Mouse (Mus musculus) gonadal fat pad, adult 2 months (tissue): ENCODE measurements around the gene Tbk1. TPM values are rescaled to one million over a fixed set of nuclear protein-coding genes. Genes with fewer than 3 reads are reported as not detected.

Experiments used
- DNase-seq: peaks from one replicate; pipeline ENCODE4 v3.0.0-alpha.2; 2012; ENCODE audit warnings: low read depth
- polyA plus RNA-seq: library from polyadenylated mRNA; depleted of rRNA; stranded (reverse); fragments of >200 nt; gene quantifications from 2 replicates; pipeline ENCODE4 v1.2.3, GENCODE M21; 2012; rRNA removed

Gene Tbk1
- polyA plus RNA-seq: 15.1 and 20.3 TPM in 2 replicates

- DNase-seq: no peak
Measured at GRCm38 (mm10) chr10:121586675-121587370, at the start of gene Tbk1. Tbk1 (minus strand) TSS chr10:121586787.

- no peak for DNase-seq
Measured at GRCm38 (mm10) chr10:121636276-121636675, 49.7 kb upstream of the Tbk1 start.

- no peak for DNase-seq
Measured at GRCm38 (mm10) chr10:121634159-121634558, 47.6 kb upstream of the Tbk1 start.

GRCm38 (mm10) chr10:121628561-121629040, 42.0 kb upstream of the Tbk1 start:
- DNase-seq: no peak

GRCm38 (mm10) chr10:121627216-121627852, 40.7 kb upstream of the Tbk1 start:
- no peak for DNase-seq

GRCm38 (mm10) chr10:121626186-121626882, 39.7 kb upstream of the Tbk1 start, which contains the start of gene Xpot:
Xpot (minus strand) TSS chr10:121626332.
- DNase-seq: peak; percentile 79

- DNase-seq: no peak
Measured at GRCm38 (mm10) chr10:121625407-121626185, 39.0 kb upstream of the Tbk1 start.

- no peak for DNase-seq
Measured at GRCm38 (mm10) chr10:121625006-121625405, 38.4 kb upstream of the Tbk1 start.

- DNase-seq: no peak
Measured at GRCm38 (mm10) chr10:121623670-121624069, 37.1 kb upstream of the Tbk1 start.

- DNase-seq: no peak
Measured at GRCm38 (mm10) chr10:121622431-121622830, 35.8 kb upstream of the Tbk1 start.

GRCm38 (mm10) chr10:121615935-121616334, 29.3 kb upstream of the Tbk1 start:
- no peak for DNase-seq

- DNase-seq: no peak
Measured at GRCm38 (mm10) chr10:121615146-121615870, 28.7 kb upstream of the Tbk1 start.

- DNase-seq: no peak
Measured at GRCm38 (mm10) chr10:121613570-121613969, 27.0 kb upstream of the Tbk1 start.

GRCm38 (mm10) chr10:121612448-121612847, 25.9 kb upstream of the Tbk1 start:
- no peak for DNase-seq

GRCm38 (mm10) chr10:121611587-121611986, 25.0 kb upstream of the Tbk1 start:
- no peak for DNase-seq

GRCm38 (mm10) chr10:121608177-121608576, 21.6 kb upstream of the Tbk1 start:
- DNase-seq: no peak

GRCm38 (mm10) chr10:121604632-121605344, 18.2 kb upstream of the Tbk1 start:
- DNase-seq: no peak

- DNase-seq: no peak
Measured at GRCm38 (mm10) chr10:121603556-121603955, 17.0 kb upstream of the Tbk1 start.

GRCm38 (mm10) chr10:121601272-121601671, 14.7 kb upstream of the Tbk1 start:
- DNase-seq: no peak

GRCm38 (mm10) chr10:121596580-121596979, 10.0 kb upstream of the Tbk1 start:
- no peak for DNase-seq
